Mouse (Mus musculus): Measurements from ENCODE around the gene Nup155. TPM values are rescaled to one million over a fixed set of nuclear protein-coding genes. Genes with fewer than 3 reads are reported as not detected.

The Nup155 gene
- polyA plus RNA-seq, 1 experiment: 1.0 TPM

GRCm38 (mm10) chr15:8190435-8190834, 81.4 kb downstream of the Nup155 start:
- peaks cover 21% of the 10 kb centered on the region for H3K4me1 ChIP-seq
- H3K9me3 ChIP-seq: no peaks in the 10 kb centered on the region
- no peak for TF ChIP-seq GATA1 (IDR thresholded peaks at IDR 0.05; ENCODE audit: borderline replicate concordance, low read length)
- TF ChIP-seq FLI1 (IDR thresholded peaks at IDR 0.05; ENCODE audit: low read length): no peak

DNA sequence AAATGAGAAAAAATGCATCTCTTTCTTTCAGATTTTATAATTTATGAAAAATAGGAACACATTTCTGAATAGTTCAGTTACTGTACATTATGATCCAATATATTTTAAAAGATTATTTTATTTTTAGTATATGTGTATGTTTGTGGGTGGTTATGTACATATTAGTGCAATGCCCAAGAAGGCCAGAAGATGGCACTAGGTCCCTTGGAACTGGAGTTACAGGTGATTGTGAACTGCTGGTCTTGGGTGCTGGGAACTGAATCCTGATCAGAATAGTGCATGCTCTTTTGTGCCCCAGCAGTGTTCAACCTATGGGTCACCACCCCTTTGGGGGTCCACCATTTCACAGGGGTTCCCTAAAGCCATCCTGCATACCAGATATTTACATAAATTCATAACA, 91.2 kb downstream of the Nup155 start:
- H3K9me3 ChIP-seq: peaks cover 4% of the 10 kb centered on the region; the same call in 1 of the 2 replicates
- H3K4me1 ChIP-seq: peaks cover 3% of the 10 kb centered on the region
- H3K27me3 ChIP-seq (replicated peaks): no peaks in the 10 kb centered on the region
- peaks cover 23% of the 10 kb centered on the region for H3K36me3 ChIP-seq (replicated peaks; ENCODE audit: low read length)
- no peak overlapping the region for H3K4me3 ChIP-seq (replicated peaks)
- no peak for TF ChIP-seq FLI1 (IDR thresholded peaks at IDR 0.05; ENCODE audit: low read length)
- no peak for TF ChIP-seq GATA1 (IDR thresholded peaks at IDR 0.05; ENCODE audit: borderline replicate concordance, low read length)

More at GRCm38 (mm10) chr15:8190435-8190834, 81.4 kb downstream of the Nup155 start:
- no peak overlapping the region for H3K4me3 ChIP-seq (replicated peaks)
- no peaks in the 10 kb centered on the region for H3K27me3 ChIP-seq (replicated peaks)
- H3K36me3 ChIP-seq (replicated peaks; ENCODE audit: low read length): peaks cover 6% of the 10 kb centered on the region

DNA sequence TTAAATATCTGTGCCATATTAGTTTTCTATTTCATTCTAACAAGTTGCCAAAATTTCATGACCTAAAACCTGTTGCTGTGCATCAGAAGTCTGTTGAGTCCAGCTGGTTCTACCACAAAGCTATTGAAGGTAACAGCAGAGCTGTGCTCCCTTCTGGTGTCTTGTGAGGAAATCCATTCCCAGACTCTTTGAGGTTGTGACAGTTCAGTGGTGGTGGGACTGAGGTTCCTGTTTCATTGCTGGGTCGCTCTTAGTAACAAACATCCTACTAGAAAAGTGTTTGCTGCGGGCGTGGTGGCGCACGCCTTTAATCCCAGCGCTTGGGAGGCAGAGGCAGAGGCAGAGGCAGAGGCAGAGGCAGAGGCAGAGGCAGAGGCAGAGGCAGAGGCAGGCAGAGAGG, 99.3 kb downstream of the Nup155 start:
- H3K4me3 ChIP-seq (replicated peaks): no peak overlapping the region
- H3K9me3 ChIP-seq: no peaks in the 10 kb centered on the region

More for the DNA sequence above, 99.3 kb downstream of the Nup155 start:
- Histone ChIP-seq H3K4me1 (no peaks in the 10 kb centered on the region), H3K27me3 (replicated peaks) (no peaks in the 10 kb centered on the region), H3K36me3 (replicated peaks; ENCODE audit: low read length) (peaks cover 8% of the 10 kb centered on the region)
- no peak for TF ChIP-seq GATA1 (IDR thresholded peaks at IDR 0.05; ENCODE audit: borderline replicate concordance, low read length)
- no peak for TF ChIP-seq FLI1 (IDR thresholded peaks at IDR 0.05; ENCODE audit: low read length)

Other genes with a start within 250 kb of the Nup155 start
- gene Wdr70, start 10.1 kb upstream of the Nup155 start, polyA plus RNA-seq (2012; ENCODE audit: insufficient read depth, low replicate concordance): 14.0 and 23.9 TPM in 2 replicates
- 0.37 and 0.40 TPM in 2 replicates for gene Cplane1, start 59.8 kb downstream of the Nup155 start, polyA plus RNA-seq (2012; ENCODE audit: insufficient read depth, low replicate concordance)

Data from megakaryocyte, embryonic 14.5 days (primary cell).